Mouse (Mus musculus) cerebellum, adult 18-20 months (tissue): ENCODE measurements around the gene Tmem201.
"Not testable (repeated sequence)": the region's sequence is repeated elsewhere in the genome, so short reads cannot be mapped to it uniquely, and the experiment has no call there.

Experiments
- DNase-seq, 2 experiments: peaks; one replicate each; pipeline ENCODE4 v3.0.0; 2021

Gene Tmem201

DNA sequence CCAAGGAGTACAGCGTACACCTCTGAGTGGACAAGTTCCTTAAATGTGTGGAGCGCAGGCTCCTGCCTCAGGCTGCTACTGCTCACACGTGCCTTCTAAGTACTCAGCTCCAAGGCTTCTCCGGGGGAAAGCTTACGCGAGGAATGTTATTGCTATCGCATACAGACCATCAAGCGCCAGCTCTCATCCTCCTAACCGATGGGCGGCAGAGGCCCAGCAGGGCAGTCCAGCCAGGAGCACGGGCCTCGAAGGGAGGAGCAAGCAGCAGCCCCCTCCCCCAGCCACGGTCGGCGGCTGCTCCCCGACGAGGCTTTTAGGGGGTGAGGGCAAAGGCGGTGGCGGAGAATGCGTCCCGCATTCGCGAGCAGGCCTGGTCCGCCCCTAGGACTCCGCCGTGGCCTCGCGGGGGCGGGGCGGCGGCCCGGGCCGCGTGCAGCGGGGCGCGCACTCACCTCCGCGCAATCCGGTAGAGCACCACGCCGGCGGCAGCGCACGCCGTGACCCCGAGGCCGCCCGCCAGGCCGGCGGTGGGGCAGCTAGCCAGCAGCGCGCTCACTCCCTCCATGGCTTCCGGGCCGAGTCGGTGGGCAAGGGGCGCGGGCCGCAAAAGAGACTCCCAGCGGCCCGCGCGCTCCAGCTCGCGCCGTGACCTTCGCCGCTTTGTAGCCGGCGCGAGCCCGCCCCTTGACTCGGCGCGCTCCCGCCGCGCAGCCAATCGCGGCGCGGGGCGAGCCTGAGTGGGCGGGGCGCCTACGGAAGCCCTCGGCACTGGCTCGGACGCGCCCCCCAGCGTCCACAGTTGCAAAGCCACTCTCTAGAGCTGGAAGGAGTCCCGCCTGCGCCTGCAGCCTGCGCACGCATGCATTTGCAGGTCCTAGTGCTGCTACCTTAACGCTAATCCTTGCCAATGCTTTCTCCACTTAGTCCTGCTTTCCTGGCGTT is at the start of gene Tmem201:
Gene Tmem201 (minus strand): TSS at position 662 of the 942 bp plus-strand sequence.
- DNase-seq, result peak; percentile 94 to 100

DNA sequence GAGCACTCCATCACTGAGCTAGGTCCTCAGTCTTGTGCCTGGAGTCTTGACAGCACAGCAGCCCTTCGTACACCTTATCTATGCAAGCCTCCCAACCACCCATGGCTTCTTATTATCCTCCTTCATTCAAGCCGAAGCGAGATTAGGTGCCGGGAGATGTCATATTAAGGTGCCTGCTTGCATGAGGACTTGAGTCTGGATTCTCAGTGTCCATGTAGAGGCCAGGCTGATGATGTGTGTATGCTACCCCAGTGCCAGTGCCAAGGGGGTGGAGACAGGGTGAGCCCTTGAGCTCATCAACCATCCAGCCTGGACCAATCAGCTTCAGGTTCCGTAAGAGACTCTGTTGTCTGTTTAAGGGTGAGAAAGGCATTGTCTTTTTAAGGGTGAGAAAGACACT is 47.1 kb upstream of the Tmem201 start:
- no peak for DNase-seq

DNA sequence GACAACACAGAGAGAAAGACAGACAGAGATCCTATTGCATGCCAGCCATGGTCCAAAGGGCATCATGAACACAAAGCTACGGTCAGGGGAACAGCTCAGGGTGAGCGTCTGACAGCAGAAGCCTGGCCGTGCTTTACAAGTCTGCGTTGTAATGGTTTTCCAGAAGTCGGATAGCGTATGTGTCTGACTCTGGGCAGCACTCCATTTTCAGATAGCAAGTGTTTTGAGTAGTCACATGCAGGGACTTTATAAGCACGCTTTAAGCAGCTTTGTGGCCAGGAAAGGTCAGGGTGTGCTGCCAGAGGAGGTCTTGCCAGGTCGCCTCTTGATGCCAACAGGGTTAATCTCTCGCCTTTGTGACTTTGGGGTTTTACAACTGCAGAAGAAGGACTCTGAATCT is 46.5 kb upstream of the Tmem201 start:
- DNase-seq, result no peak

DNA sequence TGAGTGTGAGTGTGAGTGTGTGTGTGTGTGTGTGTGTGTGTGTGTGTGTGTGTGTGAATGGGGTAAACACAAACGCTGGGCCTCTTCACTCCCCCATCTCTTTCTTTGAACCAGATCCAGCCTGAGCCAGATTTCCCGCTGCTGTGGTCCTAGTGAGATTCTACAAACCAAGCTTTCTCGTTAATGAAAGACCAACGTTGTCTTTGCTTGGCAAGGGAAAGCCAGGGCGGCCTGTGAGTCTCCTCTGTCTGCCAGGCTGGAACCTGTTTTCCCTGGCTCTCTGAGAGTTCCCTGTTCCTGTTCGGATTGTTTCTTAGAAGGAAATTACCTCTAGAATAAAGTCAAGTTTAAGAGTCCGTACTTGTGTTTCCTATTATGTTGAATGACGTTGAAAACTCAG is 45.1 kb upstream of the Tmem201 start:
- peak in 1 of 2 experiments; percentile 13 for DNase-seq

DNA sequence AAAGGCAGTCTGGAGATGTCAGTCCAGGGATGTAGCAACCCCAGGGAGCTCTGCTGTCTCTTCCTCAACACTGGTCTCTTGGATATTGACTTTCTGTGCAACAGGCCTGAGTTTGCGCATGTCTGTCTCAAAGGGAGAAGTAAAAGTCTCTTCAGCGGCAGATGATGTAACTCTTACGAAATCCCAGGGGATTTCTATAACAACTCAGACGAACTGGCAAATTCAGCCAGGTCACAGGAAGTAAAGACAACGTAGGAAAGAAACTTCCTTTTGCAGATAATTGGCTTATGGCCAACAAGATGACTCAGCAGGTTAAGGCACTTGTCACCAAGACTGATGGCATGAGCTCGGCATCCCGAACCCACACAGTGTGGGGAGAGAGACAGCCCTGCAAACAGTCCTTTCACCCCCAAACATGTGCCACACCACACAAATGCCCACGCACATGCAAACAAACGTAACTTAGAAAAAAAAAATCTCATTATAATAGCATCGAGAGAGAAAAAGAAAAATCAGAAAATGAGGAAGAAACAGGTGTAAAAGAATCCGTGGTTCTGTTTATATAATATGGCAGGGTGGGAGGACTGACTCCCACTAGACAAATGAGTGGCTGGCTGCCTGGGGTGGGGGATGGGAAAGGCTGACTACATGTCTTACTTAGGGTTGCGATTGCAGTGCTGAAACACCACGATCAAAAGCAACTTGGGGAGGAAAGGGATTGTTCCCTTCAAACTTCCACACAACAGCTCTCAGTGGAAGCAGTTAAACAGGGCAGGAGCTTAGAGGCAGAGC is 42.9 kb upstream of the Tmem201 start:
- DNase-seq, result no peak

- DNase-seq, result no peak
Observed at GRCm38 (mm10) chr4:149779966-149780365, 42.1 kb upstream of the Tmem201 start.

DNA sequence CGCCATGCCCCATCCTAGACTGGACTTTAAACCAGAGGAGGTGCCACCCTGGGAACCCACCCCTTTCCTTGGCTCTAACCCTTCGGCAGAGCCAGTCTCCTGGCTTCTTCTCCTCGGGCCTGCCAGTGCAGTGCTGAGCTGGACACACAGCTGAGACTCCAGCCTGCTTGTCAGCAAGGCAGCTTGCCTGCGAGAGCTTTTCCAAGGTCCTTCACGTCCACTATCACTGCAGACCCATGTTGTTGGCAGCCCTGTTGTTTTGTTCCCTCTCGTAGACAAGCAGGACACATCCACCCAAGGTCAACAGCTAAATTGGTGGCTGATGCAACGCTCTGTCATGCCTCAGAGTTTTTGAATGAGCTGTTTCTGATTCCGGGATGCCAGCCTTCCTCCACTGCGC is 39.3 kb upstream of the Tmem201 start:
- DNase-seq, result no peak

GRCm38 (mm10) chr4:149775760-149776362 is 38.0 kb upstream of the Tmem201 start:
- no peak for DNase-seq

DNA sequence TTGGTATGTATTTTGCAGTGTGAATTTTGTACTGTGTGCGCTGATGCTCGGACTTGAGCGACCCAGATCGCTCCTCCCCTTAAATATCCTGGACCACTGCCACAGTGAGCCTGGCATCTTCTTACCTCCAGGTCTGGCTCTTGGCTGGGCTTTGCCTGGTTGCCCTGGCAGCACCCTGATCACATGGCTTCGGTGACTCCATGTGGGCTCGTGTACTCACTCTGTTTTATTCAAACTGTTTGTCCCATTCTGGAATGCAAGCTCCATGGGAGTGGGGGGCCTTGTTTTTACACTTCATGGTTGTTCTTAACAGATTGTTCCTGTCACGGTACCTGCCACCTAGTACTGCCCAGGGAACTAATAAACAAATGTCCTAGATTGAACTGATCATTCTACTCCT is 37.5 kb upstream of the Tmem201 start:
- DNase-seq, result peak; percentile 42 to 49

- peak; percentile 98 to 99 for DNase-seq
Observed at GRCm38 (mm10) chr4:149774094-149774470, 36.2 kb upstream of the Tmem201 start, which contains the start of gene Slc25a33. Slc25a33 (minus strand) TSS chr4:149774277.

DNA sequence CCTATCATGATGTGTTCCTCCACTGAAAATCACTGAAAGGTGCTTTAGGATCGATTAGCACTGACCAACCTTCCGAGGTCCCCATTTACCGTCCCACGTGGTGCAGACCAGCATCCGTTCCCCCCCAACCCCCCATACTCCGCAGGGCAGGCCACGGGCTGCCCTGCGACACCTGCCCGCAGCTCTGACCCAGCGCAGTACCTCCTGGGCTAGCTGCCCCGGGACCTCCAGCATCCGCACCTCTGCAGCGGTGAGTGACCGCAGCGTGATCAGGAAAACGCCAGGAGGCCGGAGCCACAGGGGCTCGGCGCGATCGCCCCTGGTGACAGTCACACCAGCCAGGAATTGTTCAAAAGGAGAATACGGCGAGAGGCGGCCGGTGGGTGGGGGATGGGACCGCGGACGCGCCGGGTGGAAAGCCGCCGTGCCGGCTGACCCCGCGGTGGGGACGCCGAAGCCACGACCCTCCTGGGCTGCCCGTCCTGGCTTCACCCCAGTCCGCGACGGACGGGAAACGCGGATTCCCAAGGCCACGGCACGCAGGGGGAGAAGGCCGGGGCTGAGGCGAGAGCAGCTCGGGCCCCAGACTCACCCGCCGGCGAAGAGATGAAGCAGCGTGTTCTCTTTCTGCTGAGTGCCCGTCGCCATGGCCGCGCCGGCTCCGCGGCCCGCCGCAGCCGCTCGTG is 35.7 kb upstream of the Tmem201 start:
- DNase-seq, result peak; percentile 46 to 70

GRCm38 (mm10) chr4:149772394-149772793 is 34.5 kb upstream of the Tmem201 start:
- peak; percentile 57 to 71 for DNase-seq

- DNase-seq, result no peak
Observed at GRCm38 (mm10) chr4:149765201-149765600, 27.4 kb upstream of the Tmem201 start.

- no peak for DNase-seq
Observed at GRCm38 (mm10) chr4:149763335-149763734, 25.5 kb upstream of the Tmem201 start.

DNA sequence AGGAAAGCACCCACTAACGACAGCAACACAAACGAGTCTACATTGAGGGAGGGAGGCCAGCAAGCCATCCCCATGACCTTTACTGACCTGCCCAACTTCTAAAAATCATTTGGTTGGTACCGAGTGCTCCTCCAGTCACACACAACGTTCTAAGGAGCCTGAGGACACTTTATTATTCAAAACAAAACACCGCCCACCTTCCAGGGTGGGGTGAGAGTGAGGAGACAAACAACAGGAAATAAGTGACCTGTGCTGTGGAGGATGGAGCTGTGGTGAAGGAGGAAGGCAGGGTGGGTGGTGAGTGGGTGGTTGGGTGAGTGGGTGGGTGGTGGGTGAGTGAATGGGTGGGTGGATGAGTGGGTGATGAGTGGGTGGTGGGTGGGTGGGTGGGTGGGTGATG is 21.7 kb upstream of the Tmem201 start:
- DNase-seq, result no peak

GRCm38 (mm10) chr4:149758423-149758822 is 20.6 kb upstream of the Tmem201 start:
- no peak for DNase-seq

GRCm38 (mm10) chr4:149756546-149756945 is 18.7 kb upstream of the Tmem201 start:
- DNase-seq, result not testable (repeated sequence)

- DNase-seq, result no peak
Observed at GRCm38 (mm10) chr4:149752836-149753235, 15.0 kb upstream of the Tmem201 start.

DNA sequence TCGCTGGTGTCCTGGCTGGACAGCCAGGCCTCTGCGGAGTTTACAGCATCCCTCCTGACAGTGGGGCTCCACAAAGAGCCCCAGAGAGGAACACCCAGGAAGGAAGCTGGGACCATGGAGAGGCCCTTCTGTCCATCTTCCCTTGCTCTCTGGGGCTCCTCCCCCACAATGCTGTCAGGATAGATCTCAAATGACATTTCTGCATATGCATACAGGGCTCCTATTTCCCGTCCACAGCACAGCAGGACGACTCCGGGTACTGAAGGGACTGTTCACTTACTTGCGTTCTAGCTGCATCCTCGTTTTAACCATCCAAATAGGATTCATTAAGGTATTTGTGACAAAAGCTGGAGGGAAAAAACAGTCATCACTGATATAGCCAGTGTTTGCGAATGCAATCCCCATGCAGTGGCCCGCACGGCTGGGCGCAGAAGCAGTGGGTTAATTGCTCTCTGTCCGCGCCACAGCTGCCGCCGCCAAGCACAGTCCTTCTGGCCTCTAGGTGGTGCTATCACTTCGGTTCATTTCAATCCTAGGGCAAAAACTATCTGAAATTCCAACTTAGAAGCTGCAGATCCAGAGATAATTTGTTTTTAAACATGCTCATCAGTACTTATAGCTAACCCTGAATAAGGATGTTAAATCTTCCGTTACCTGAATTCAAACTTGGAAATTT is 14.4 kb upstream of the Tmem201 start:
- DNase-seq, result peak; percentile 60 to 63

DNA sequence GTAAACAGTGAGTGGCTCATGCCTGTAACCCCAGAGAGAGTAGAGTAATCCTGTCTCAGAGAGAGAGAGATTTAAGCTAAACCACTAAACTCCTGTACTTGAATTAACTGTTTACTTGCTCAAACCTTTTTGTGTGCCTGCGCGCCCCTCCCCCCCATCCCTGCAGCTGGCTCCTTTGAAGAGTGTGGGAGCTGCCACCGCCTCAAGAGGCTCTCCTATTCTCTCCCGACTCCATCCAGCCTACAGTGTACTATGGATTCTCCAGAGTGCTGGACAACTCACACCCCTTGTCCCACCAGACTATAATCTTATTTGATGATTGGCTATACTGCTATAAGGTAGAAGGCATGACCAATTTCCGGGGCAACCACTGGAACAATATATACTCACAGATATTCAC is 12.8 kb upstream of the Tmem201 start:
- no peak for DNase-seq

- not testable (repeated sequence) for DNase-seq
Observed at GRCm38 (mm10) chr4:149749663-149750015, 11.8 kb upstream of the Tmem201 start.

DNA sequence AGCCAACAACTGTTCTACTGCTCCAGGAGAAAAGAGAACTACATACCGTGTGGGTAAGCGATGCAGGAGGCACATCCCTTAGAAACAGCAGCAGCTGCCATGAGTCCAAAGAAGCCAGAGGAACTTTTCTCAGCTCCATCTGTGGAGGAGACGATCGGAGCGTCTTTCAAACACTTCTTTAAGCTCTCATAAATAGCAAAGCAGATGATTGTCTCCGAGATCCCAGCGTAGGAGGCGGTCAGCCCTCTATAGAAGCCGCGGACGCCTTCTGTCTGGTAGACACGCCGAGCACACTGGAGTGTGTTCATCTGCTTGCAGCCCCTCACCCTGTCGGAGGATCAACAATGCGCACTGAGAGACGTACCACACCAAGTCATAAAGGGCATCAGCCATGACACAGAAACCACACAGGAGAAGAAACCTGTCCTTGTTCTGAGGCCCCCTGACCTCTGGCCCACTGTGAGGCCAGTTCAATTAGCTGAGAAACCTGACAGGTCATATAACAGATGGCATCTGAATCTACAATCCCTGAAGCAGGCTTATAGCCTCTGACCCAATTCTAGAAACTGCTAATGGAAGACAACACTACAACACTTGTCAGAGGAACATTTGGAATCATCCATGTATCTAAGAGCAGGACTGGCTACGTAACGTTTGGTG is 11.3 kb upstream of the Tmem201 start:
- no peak for DNase-seq
